Mouse (Mus musculus): ENCODE data around the gene Rhox10.
"Not testable (repeated sequence)": the region's sequence is repeated elsewhere in the genome, so short reads cannot be mapped to it uniquely, and the experiment has no call there.

Rhox10 gene

DNA sequence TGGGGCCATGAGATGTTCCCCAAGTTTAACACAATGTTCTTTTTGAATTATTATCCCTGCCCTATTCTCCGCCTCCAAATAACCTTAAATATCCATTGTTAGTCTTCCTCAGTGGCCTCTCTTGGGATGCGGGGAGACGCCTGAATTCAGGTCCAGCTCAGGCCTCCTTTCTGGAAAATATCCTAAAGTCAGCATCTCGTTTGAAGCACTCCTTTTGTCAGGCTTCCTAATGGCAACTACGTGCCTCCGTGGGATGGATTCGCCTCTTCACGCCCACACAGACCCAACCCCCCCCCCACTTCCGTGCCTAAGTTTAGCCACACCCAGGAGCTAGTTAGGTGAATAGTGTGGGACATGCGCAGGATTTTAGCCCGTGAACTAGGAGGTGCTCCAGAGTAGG lies at the start of gene Rhox10:
Gene Rhox10 (plus strand): TSS at position 301 of the 400 bp plus-strand sequence.
- DNase-seq (ENCODE audit: inconsistent age in 2 of 2, low spot score in 1 of 2) = no peak

DNA sequence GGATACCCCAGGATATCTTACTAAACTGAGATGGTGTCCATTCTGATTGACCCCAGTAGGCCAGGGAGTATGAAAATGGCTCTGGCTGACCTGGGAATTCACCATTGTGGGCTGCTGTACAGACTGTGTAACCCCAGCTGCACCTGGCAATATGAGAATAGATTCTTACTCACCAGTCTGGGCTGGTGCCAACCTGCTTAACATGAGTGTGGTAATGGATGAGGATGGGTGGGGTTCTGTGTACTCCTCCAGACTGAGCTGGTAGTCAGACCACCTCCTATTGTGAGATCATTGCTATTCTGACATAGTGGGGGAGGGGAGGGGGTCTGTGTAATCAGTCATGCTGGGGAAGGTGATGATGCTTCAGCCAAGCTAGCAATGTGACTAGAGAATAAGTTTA lies 47.7 kb upstream of the Rhox10 start, which contains the start of gene Btg1-ps1:
Gene Btg1-ps1 (minus strand): TSS at position 219 of the 400 bp plus-strand sequence.
- not testable (repeated sequence) for DNase-seq (ENCODE audit: inconsistent age in 2 of 2, low spot score in 1 of 2)

DNA sequence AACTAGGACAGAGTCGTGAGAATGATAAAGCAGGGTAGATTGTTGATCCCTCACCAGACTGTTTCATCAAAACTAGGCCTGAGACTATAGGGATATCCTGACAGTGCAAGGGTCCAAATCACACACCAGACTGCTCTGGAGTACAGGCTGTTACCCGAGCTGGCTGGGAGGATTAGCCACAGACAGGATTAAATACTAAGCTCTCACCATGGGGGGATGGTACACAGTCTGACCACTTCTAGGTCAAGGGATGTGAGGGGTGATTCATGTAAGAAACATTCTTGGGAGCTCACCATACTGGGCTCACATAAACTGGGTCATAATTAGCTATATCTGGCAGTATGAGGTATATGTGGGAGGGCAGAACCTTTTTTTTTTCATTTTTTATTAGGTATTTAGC lies 32.4 kb upstream of the Rhox10 start:
- peak in 1 of 2 experiments; percentile 9 for DNase-seq (ENCODE audit: inconsistent age in 2 of 2, low spot score in 1 of 2)

DNA sequence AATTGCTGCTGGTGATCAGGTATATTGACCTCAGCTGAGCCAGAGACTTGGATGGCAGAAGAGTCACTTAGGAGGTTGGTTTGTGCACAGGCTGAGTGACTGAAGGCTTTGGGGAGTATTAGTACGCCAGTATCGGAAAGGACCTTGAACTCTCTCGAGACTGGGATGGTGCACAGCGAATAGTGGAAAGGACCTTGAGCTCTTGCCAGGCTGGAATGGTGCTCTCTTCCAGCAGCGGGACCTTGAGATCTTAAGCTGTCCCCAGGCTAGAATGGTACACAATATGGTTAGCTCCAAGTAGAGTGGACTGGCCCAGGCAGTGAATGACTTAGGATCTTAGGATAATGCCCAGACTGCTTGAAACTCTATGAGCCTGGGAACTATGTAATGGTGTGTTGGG lies 26.6 kb upstream of the Rhox10 start:
- DNase-seq (ENCODE audit: inconsistent age in 2 of 2, low spot score in 1 of 2) = peak; percentile 63 to 67

GRCm38 (mm10) chrX:38043014-38043413 lies 23.3 kb upstream of the Rhox10 start, which contains the start of gene Btg1-ps2:
Gene Btg1-ps2 (minus strand): TSS chrX:38043114.
- DNase-seq (ENCODE audit: inconsistent age in 2 of 2, low spot score in 1 of 2) = not testable (repeated sequence)

- peak in 1 of 2 experiments; percentile 36 for DNase-seq (ENCODE audit: inconsistent age in 2 of 2, low spot score in 1 of 2)
Measured at GRCm38 (mm10) chrX:38061544-38061943, 4.7 kb upstream of the Rhox10 start.

- peak; percentile 60 to 80 for DNase-seq (ENCODE audit: inconsistent age in 2 of 2, low spot score in 1 of 2)
Measured at GRCm38 (mm10) chrX:38084226-38084625, 18.0 kb downstream of the Rhox10 start.

GRCm38 (mm10) chrX:38085041-38085440 lies 18.8 kb downstream of the Rhox10 start, which contains the start of gene Rhox11:
Gene Rhox11 (minus strand): TSS chrX:38085141.
- no peak for DNase-seq (ENCODE audit: inconsistent age in 2 of 2, low spot score in 1 of 2)

DNA sequence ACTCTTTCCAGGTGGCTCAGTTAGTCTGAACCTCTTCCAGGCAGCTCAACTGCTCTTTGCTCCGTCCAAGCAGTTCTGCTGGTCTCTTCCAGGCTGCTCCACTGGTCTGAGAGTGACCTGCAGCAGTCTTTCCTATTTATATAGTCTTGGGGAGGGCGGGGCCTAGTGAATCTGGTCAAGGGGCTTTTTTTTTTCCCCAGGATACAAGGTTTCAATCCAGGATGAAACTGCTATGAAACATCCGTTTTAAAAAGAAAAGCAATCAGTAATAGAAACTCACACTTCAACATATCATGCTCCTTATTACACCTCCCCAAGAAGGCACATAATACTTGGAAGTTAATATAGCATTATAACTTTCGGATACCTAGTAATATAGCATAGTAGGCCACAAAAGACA lies 44.5 kb downstream of the Rhox10 start, which contains the start of gene Rhox12:
Gene Rhox12 (minus strand): TSS at position 101 of the 400 bp plus-strand sequence.
- no peak for DNase-seq (ENCODE audit: inconsistent age in 2 of 2, low spot score in 1 of 2)

DNA sequence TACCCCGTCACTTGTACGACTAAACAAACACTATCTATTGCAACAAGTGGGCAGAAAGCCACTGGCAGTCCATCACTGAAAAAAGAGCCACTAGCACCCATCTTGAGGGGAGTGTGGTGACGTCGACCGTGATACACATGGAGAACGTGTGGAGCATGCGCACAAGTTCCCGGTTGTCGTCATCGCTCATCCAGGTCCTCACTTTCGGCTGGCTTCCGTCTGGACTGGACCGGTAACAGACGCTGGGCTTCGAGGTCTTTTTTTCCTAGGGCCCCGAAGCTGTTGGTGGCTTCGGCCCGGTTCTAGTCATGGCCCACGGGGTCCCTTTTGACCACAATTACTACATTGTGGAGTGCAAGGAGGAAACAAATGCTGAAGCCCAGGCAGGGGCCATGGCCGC lies 54.7 kb downstream of the Rhox10 start, which contains the start of gene Rhox13:
Gene Rhox13 (plus strand): TSS at position 238 of the 400 bp plus-strand sequence.
- DNase-seq (ENCODE audit: inconsistent age in 2 of 2, low spot score in 1 of 2) = no peak
